Mouse (Mus musculus) C2C12 (cell line): ENCODE results near the gene Vmn2r88. TPM values are rescaled to one million over a fixed set of nuclear protein-coding genes. Genes with fewer than 3 reads are reported as not detected.

Experiments used
- H3K27me3 ChIP-seq: one replicate; pipeline ENCODE4 v1.6.1; 2011; ENCODE audit not compliant: control insufficient read depth, insufficient read depth, insufficient read length
- H3K36me3 ChIP-seq: one replicate; pipeline ENCODE4 v1.6.1; 2011; ENCODE audit not compliant: control insufficient read depth, insufficient read depth
- H3K4me3 ChIP-seq: one replicate; pipeline ENCODE4 v1.5.1; 2011; ENCODE audit warnings: mild to moderate bottlenecking, control low read depth; ENCODE audit not compliant: poor library complexity, insufficient read depth, severe bottlenecking
- H3K79me2 ChIP-seq: one replicate; pipeline ENCODE4 v1.6.1; 2011; ENCODE audit not compliant: control insufficient read depth, insufficient read depth
- H3K79me3 ChIP-seq: one replicate; pipeline ENCODE4 v1.6.1; 2011; ENCODE audit warnings: low read depth, control low read depth
- H3ac ChIP-seq: one replicate; pipeline ENCODE3; 2011; ENCODE audit warnings: low read depth; ENCODE audit not compliant: control insufficient read depth, insufficient read length
- CEBPB ChIP-seq: IDR thresholded peaks from one replicate; pipeline ENCODE4 v1.6.1; 2011; ENCODE audit warnings: low read depth, mild to moderate bottlenecking, control low read depth, moderate library complexity
- CTCF ChIP-seq: IDR thresholded peaks from one replicate; pipeline ENCODE4 v1.5.1; 2011; ENCODE audit not compliant: control insufficient read depth, insufficient read depth, insufficient read length
- FOSL1 ChIP-seq: IDR thresholded peaks from one replicate; pipeline ENCODE4 v1.8.0; 2011; ENCODE audit warnings: mild to moderate bottlenecking, low read length; ENCODE audit not compliant: poor library complexity, insufficient read depth, severe bottlenecking
- MAX ChIP-seq: IDR thresholded peaks from one replicate; pipeline ENCODE4 v1.6.1; 2011; ENCODE audit warnings: mild to moderate bottlenecking, control low read depth
- MYOD1 ChIP-seq: IDR thresholded peaks from one replicate; pipeline ENCODE4 v1.6.1; 2011; ENCODE audit warnings: low read depth; ENCODE audit not compliant: control insufficient read depth, insufficient read length
- MYOG ChIP-seq: IDR thresholded peaks from one replicate; pipeline ENCODE4 v1.6.1; 2011; ENCODE audit not compliant: control insufficient read depth, insufficient read length; ENCODE audit errors: extremely low read depth
- USF1 ChIP-seq: IDR thresholded peaks from one replicate; pipeline ENCODE4 v1.6.1; 2011; ENCODE audit warnings: low read depth, mild to moderate bottlenecking, control low read depth, moderate library complexity
- long read RNA-seq, 2 experiments: library from polyadenylated mRNA; unstranded; transcript quantifications; one replicate each; pipeline ENCODE4 v2.0.0; 2019 to 2020
- polyA plus RNA-seq: library from polyadenylated mRNA; unstranded; fragments of >200 nt; fragmentation: generic; extraction: Trizol; gene quantifications from one replicate; pipeline ENCODE4 v1.2.1, GENCODE M21; 2012; ENCODE audit warnings: missing spikeins

Vmn2r88 gene
- not detected for polyA plus RNA-seq
- long read RNA-seq, experiment 1, result 0 reads
- long read RNA-seq, experiment 2, result 0 reads

DNA sequence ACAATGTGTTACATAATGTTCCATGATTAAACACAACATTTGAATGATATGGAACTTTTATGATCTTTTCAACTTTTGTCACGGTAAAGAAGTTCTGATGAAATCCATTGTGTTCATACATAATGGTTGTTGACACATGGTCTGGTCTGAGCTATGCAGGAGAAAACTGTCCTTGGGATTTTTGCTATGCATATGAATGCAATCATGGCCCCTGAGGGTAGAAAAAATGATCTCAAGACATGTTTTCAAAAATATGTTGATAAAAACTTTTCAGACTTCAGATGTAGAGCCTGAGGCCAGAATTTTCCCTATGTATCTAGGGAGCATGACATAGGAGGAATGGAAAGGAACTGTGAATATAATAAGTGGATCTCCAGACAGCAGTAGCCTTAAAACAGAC lies at the start of gene Vmn2r88:
Gene Vmn2r88 (plus strand): TSS at position 301 of the 400 bp plus-strand sequence.
- no peaks in the 10 kb centered on the region for H3K36me3 ChIP-seq
- TF ChIP-seq FOSL1, result no peak

DNA sequence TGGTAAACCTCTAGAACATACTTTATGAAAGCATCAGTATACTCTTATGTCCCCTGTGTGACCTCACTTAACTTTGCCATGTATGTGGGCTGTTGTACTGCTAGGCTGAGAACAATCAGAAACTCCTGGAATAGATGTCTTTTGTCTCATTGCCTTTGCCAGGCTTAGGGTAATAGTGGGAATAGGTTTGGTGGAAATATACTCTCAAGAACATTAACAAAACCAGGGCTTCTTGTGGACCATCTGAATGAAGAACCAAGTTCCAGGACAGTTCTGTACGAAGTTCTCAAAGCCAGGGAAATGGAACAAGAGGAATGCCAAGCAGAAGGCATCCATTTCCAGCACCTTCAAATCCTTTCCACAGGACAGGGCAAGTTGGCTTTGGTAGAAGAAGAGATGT lies 49.2 kb upstream of the Vmn2r88 start, which contains the start of gene Gm7247:
Gene Gm7247 (plus strand): TSS at position 301 of the 400 bp plus-strand sequence.
- H3K27me3 ChIP-seq, result no peaks in the 10 kb centered on the region
- TF ChIP-seq CTCF (no peak), MAX (no peak), CEBPB (no peak), MYOD1 (no peak), FOSL1 (no peak)
- no peaks in the 10 kb centered on the region for H3K79me2 ChIP-seq
- no peak within 1 kb of the TSS for H3K4me3 ChIP-seq
- H3K79me3 ChIP-seq, result no peaks in the 10 kb centered on the region
- no peaks in the 10 kb centered on the region for H3K36me3 ChIP-seq
- no peak within 1 kb of the TSS for H3ac ChIP-seq

More for the DNA sequence above, at the start of gene Vmn2r88:
- Histone ChIP-seq H3K79me3 (no peaks in the 10 kb centered on the region), H3K27me3 (no peaks in the 10 kb centered on the region), H3K79me2 (no peaks in the 10 kb centered on the region), H3ac (no peak within 1 kb of the TSS), H3K4me3 (no peak within 1 kb of the TSS)

DNA sequence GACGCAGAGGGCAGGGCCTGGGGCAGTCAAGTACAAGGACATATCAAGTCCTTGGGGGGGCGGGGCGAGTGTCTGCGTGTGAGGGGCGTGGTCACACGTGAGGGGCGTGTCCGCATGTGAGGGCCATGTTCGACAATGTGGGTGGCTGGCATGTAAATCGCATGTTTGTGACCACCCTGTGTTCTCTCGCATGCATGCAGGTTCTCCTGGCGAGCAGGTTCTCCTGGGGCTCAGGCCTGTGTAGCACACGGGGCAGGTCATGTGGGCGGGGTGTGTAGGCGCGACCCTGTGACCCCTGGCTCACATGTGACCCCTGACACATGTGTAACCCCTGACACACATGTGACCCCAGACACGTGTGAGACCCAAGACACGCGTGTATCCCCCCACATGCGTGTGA lies 27.8 kb upstream of the Vmn2r88 start:
- no peaks in the 10 kb centered on the region for H3K27me3 ChIP-seq
- no peak for TF ChIP-seq FOSL1
- no peak for TF ChIP-seq USF1
- TF ChIP-seq CEBPB, result no peak
- TF ChIP-seq MAX, result no peak
- TF ChIP-seq CTCF, result no peak
- no peak for TF ChIP-seq MYOG
- TF ChIP-seq MYOD1, result no peak
- no peak overlapping the region for H3K4me3 ChIP-seq
- no peaks in the 10 kb centered on the region for H3K36me3 ChIP-seq
- H3K79me2 ChIP-seq, result no peaks in the 10 kb centered on the region
- H3K79me3 ChIP-seq, result no peaks in the 10 kb centered on the region
- no peak overlapping the region for H3ac ChIP-seq

DNA sequence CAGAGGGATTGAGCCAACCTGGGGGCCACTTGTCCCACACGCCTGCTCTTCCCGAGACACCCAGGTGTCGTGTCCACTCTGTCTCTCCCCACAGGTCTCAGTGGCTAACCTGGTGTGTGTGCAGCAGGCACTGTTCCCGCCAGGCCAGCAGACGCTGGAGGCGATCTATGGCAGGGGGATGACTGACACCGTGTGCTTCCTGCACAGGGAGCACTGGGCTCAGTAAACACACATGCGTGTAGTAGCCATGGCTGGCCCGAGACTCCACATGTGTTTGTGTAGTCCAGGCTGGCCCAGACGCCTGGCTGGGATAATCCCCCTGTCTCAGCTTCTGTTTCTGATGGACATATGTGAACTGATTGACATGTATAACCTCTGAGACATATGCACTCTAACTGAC lies 26.3 kb upstream of the Vmn2r88 start:
- H3K79me3 ChIP-seq, result no peaks in the 10 kb centered on the region
- no peaks in the 10 kb centered on the region for H3K36me3 ChIP-seq
- H3K79me2 ChIP-seq, result no peaks in the 10 kb centered on the region
- H3K27me3 ChIP-seq, result no peaks in the 10 kb centered on the region
- H3K4me3 ChIP-seq, result no peak overlapping the region
- TF ChIP-seq USF1 (no peak), FOSL1 (no peak), CEBPB (no peak), MYOG (no peak), MAX (no peak), CTCF (no peak), MYOD1 (no peak)
- no peak overlapping the region for H3ac ChIP-seq

DNA sequence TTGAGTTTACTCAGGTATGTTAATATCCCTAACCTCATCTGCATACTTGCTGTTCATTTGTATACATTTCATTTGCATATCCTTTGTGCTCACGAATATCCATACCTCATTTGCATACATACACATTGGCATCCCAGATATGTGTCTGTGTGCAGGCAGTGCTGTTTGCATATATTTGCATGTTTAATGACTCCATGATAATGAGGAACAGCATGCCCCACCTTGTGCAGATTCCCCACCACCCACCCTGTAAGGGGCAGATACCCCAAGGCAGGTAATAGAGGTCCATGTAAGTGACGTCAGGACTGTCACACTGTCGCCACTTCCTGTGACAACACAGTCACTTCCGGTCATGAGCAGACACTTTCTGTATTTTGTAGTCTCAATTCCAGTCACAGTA lies 24.9 kb upstream of the Vmn2r88 start:
- Histone ChIP-seq H3K79me2 (no peaks in the 10 kb centered on the region), H3ac (no peak overlapping the region), H3K4me3 (no peak overlapping the region), H3K79me3 (no peaks in the 10 kb centered on the region), H3K36me3 (no peaks in the 10 kb centered on the region), H3K27me3 (no peaks in the 10 kb centered on the region)
- TF ChIP-seq CEBPB (no peak), CTCF (no peak), FOSL1 (no peak), USF1 (no peak), MYOD1 (no peak), MYOG (no peak), MAX (no peak)

DNA sequence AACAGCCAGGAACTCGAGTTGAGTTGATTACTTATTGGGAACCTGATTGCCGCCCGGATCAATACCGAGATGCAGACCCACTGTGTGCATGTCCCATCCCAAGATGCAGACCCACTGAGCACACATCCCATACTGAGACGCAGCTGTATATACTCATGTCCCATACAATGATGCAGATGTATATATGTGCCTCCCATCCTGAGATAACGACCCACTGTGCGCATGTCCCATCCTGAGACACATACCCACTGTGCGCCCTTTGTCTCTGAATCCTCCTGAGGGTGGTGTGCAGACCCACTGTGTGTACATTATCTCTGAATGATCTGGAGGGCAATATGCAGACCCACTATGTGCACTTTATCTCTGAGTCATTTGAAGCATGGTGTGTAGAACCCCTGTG lies 22.9 kb upstream of the Vmn2r88 start:
- Histone ChIP-seq H3K79me3 (no peaks in the 10 kb centered on the region), H3K4me3 (no peak overlapping the region)

More for the DNA sequence above, 22.9 kb upstream of the Vmn2r88 start:
- TF ChIP-seq MYOD1 (no peak), MAX (no peak), CEBPB (no peak), CTCF (no peak), MYOG (no peak), USF1 (no peak), FOSL1 (no peak)
- no peaks in the 10 kb centered on the region for H3K79me2 ChIP-seq
- H3K27me3 ChIP-seq, result no peaks in the 10 kb centered on the region
- no peak overlapping the region for H3ac ChIP-seq
- H3K36me3 ChIP-seq, result no peaks in the 10 kb centered on the region
